Mouse (Mus musculus) liver, adult 2 months (tissue): Measurements from ENCODE around the gene Mptx2. TPM values are rescaled to one million over a fixed set of nuclear protein-coding genes. Genes with fewer than 3 reads are reported as not detected.
"Not testable (repeated sequence)": the region's sequence is repeated elsewhere in the genome, so short reads cannot be mapped to it uniquely, and the experiment has no call there.

Experiments used
- DNase-seq: peaks from one replicate; pipeline ENCODE4 v3.0.0-alpha.2; 2011; ENCODE audit warnings: low read depth, low spot score; ENCODE audit errors: extremely low read depth
- H3K27ac ChIP-seq: fragments of 200-500 bp; replicated peaks from 2 replicates; pipeline ENCODE4 v1.5.1; 2012; ENCODE audit warnings: low read depth, mild to moderate bottlenecking, control low read depth, inconsistent platforms, low read length; ENCODE audit not compliant: insufficient read depth
- H3K27me3 ChIP-seq: fragments of 200-500 bp; 2 replicates; pipeline ENCODE4 v1.6.1; 2012; ENCODE audit warnings: mild to moderate bottlenecking, moderate library complexity, low read length, inconsistent platforms; ENCODE audit not compliant: control insufficient read depth, insufficient read depth
- H3K36me3 ChIP-seq: fragments of 200-500 bp; 2 replicates; pipeline ENCODE4 v1.6.1; 2012; ENCODE audit warnings: low read length, inconsistent platforms; ENCODE audit not compliant: control insufficient read depth, insufficient read depth
- H3K4me1 ChIP-seq: fragments of 200-500 bp; 2 replicates; pipeline ENCODE4 v1.6.1; 2011; ENCODE audit warnings: low read length; ENCODE audit not compliant: control insufficient read depth, insufficient read depth
- H3K4me3 ChIP-seq: fragments of 200-500 bp; 2 replicates; pipeline ENCODE4 v1.5.1; 2011; ENCODE audit warnings: low read depth, mild to moderate bottlenecking, control low read depth, low read length, moderate library complexity; ENCODE audit not compliant: insufficient read depth
- H3K79me2 ChIP-seq: fragments of 200-500 bp; 2 replicates; pipeline ENCODE4 v1.6.1; 2012; ENCODE audit warnings: inconsistent platforms, mild to moderate bottlenecking, low read length, moderate library complexity; ENCODE audit not compliant: control insufficient read depth, insufficient read depth
- H3K9ac ChIP-seq: fragments of 200-500 bp; 2 replicates; pipeline ENCODE4 v1.6.1; 2012; ENCODE audit warnings: low read depth, mild to moderate bottlenecking, control low read depth, inconsistent platforms, low read length
- CTCF ChIP-seq: fragments of 200-500 bp; IDR thresholded peaks from 2 replicates; pipeline ENCODE4 v1.5.1; 2011; ENCODE audit warnings: low read depth, low read length, control low read depth
- POLR2A ChIP-seq: fragments of 200-500 bp; IDR thresholded peaks from 2 replicates; pipeline ENCODE4 v1.6.1; 2011; ENCODE audit warnings: low read length, control low read depth; ENCODE audit not compliant: insufficient read depth; ENCODE audit errors: extremely low read depth
- WGBS: fragments of 180-500 bp; shearing (Covaris S2); methylation state at CpG from one replicate; pipeline ENCODE4 v1.1.7; 2018; 5-methylcytosine and 5-hydroxymethylcytosine counted together
- polyA plus RNA-seq: library from polyadenylated mRNA; depleted of rRNA; stranded (reverse); fragments of >200 nt; gene quantifications from 2 replicates; pipeline ENCODE4 v1.2.3, GENCODE M21; 2012; rRNA removed
- total RNA-seq: library from RNA; depleted of rRNA; stranded (reverse); fragments of >200 nt; gene quantifications from 2 replicates; pipeline ENCODE4 v1.2.3, GENCODE M21; 2014; rRNA removed

The Mptx2 gene
- total and polyA plus RNA-seq, 2 experiments: not detected

DNA sequence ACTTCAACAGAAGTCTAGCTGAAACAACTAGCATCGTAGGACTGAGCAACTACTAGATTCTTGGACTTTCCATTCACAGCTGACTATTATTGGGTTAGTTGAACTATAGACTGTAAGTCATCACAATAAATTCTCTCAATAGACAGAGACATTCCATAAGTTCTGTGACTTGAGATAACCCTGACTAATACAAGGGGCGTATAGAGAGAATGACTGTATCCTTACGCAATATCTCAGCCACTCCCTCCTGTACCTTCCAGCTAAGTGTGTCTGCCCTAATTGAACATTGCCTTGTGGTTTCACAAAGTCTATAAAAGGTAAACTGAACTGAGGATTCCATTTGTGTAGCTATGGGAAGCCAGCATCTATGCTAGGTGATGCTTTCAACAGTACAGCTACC lies 27.7 kb downstream of the Mptx2 start:
- TF ChIP-seq POLR2A (no peak), CTCF (no peak)
- Histone ChIP-seq H3K9ac (no peak overlapping the region), H3K4me1 (no peaks in the 10 kb centered on the region), H3K27ac (no peak overlapping the region), H3K79me2 (no peaks in the 10 kb centered on the region), H3K36me3 (no peaks in the 10 kb centered on the region), H3K27me3 (no peaks in the 10 kb centered on the region), H3K4me3 (no peak overlapping the region)
- no peak for DNase-seq
- WGBS: 77% methylated on average over 3 of the region's 3 CpGs

DNA sequence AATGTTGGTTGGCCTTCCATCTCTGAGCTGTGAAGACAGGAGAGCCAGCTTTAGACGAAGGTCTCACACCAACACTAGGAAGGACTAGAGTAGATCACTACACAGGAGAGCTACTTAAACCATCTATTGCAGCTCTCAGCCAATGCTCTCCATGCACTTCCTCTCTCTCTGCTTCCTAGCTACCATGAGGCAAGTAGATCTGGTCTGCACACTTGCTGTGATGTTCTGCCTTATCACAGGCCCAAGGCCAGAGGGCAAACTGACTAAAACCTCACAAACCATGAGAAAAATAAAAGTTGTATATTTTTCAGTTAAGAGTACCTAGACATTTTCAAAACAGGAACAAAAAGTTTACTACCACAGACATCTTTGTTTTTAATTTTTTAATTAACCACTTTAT lies 40.6 kb downstream of the Mptx2 start:
- 85% methylated on average over 1 of the region's 1 CpGs for WGBS
- H3K9ac ChIP-seq, H3K4me3 ChIP-seq, H3K27me3 ChIP-seq, DNase-seq, H3K4me1 ChIP-seq, H3K79me2 ChIP-seq, H3K36me3 ChIP-seq, H3K27ac ChIP-seq: not testable (repeated sequence)

DNA sequence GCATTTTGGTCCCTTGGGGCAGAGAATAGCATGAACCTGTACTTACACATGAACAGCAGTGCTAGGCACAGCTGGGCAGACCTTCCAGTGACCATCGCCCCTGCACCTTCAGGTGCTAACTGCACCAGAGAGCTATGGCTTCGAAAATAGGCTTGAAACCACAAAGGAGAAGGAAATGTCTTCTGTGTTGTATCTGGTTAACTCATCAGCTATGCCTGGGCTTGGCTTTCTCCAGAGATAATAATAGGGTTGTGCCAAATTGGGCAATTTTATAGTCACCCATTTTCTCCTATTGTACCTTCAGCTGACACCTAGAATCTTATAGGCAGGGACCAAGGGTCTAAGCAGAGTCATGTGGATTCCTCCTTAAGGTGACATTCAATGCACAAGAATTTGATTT lies 50.5 kb downstream of the Mptx2 start, which contains the start of gene Fcer1a:
Fcer1a (minus strand) TSS at position 134 of the 400 bp plus-strand sequence.
- no peaks in the 10 kb centered on the region for H3K36me3 ChIP-seq
- H3K9ac ChIP-seq: no peak within 1 kb of the TSS
- TF ChIP-seq POLR2A (no peak), CTCF (no peak)
- no peaks in the 10 kb centered on the region for H3K4me1 ChIP-seq
- H3K27me3 ChIP-seq: no peaks in the 10 kb centered on the region
- no peak within 1 kb of the TSS for H3K27ac ChIP-seq
- H3K4me3 ChIP-seq: no peak within 1 kb of the TSS
- DNase-seq: no peak
- WGBS: 66% methylated on average over 2 of the region's 2 CpGs
- H3K79me2 ChIP-seq: no peaks in the 10 kb centered on the region

Other genes starting within 250 kb of the Mptx2 start
- not detected in 2 replicates for gene Olfr1408, start 140.4 kb downstream of the Mptx2 start, total RNA-seq
- not detected in 2 replicates for gene Olfr1408, start 140.4 kb downstream of the Mptx2 start, polyA plus RNA-seq
- not detected in 2 replicates for gene Olfr1406, start 87.1 kb downstream of the Mptx2 start, total RNA-seq
- not detected in 2 replicates for gene Olfr1406, start 87.1 kb downstream of the Mptx2 start, polyA plus RNA-seq
- gene Olfr218, start 80.0 kb downstream of the Mptx2 start, total RNA-seq: not detected in 2 replicates
- gene Olfr218, start 80.0 kb downstream of the Mptx2 start, polyA plus RNA-seq: not detected in 2 replicates
- gene Olfr1404, start 65.4 kb downstream of the Mptx2 start, total RNA-seq: not detected in 2 replicates
- gene Olfr1404, start 65.4 kb downstream of the Mptx2 start, polyA plus RNA-seq: not detected in 2 replicates
- not detected in 2 replicates for gene Fcer1a, start 50.6 kb downstream of the Mptx2 start, total RNA-seq
- gene Fcer1a, start 50.6 kb downstream of the Mptx2 start, polyA plus RNA-seq: not detected in 2 replicates
- gene Olfr418, start 11.8 kb downstream of the Mptx2 start, total RNA-seq: not detected in 2 replicates
- gene Olfr418, start 11.8 kb downstream of the Mptx2 start, polyA plus RNA-seq: not detected in 2 replicates
- gene Ackr1, start 56.0 kb upstream of the Mptx2 start, total RNA-seq: 0.87 and 0.92 TPM in 2 replicates
- gene Ackr1, start 56.0 kb upstream of the Mptx2 start, polyA plus RNA-seq: 4.1 and 5.2 TPM in 2 replicates
- gene Aim2, start 73.1 kb upstream of the Mptx2 start, total RNA-seq: 3.0 and 3.4 TPM in 2 replicates
- gene Aim2, start 73.1 kb upstream of the Mptx2 start, polyA plus RNA-seq: 0.12 and 0.44 TPM in 2 replicates
- gene Cadm3, start 89.9 kb upstream of the Mptx2 start, total RNA-seq: 3.0 and 6.2 TPM in 2 replicates
- gene Cadm3, start 89.9 kb upstream of the Mptx2 start, polyA plus RNA-seq: 9.2 and 10.4 TPM in 2 replicates
- gene Ifi206, start 213.3 kb upstream of the Mptx2 start, total RNA-seq: 0.67 and 1.4 TPM in 2 replicates
- 0.26 and 1.3 TPM in 2 replicates for gene Ifi206, start 213.3 kb upstream of the Mptx2 start, polyA plus RNA-seq